Mouse (Mus musculus) liver, embryonic 11.5 days (tissue): ENCODE measurements around the gene Hectd2. TPM values are rescaled to one million over a fixed set of nuclear protein-coding genes. Genes with fewer than 3 reads are reported as not detected.

Experiments used
- ATAC-seq: fragments of 200-750 bp; cut with Nextera tagmentation; replicated peaks from 2 replicates; pipeline ENCODE4 v1.8.0; 2017; ENCODE audit warnings: moderate number of reproducible peaks, mild to moderate bottlenecking, moderate TSS enrichment, moderate library complexity; ENCODE audit not compliant: low FRiP score
- DNase-seq: peaks from one replicate; pipeline ENCODE4 v3.0.0-alpha.2; 2017; ENCODE audit warnings: low spot score
- H3K27ac ChIP-seq: fragments of 300-500 bp; sonication (generic); 2 replicates; pipeline ENCODE4 v1.5.1; 2014; ENCODE audit warnings: mild to moderate bottlenecking, low read depth, low read length, control low read depth
- H3K27me3 ChIP-seq: fragments of 300-500 bp; sonication (generic); replicated peaks from 2 replicates; pipeline ENCODE4 v1.6.1; 2014; ENCODE audit warnings: low read length, mixed read lengths; ENCODE audit not compliant: control insufficient read depth, insufficient read depth
- H3K36me3 ChIP-seq: fragments of 300-500 bp; sonication (generic); 2 replicates; pipeline ENCODE4 v1.6.1; 2014; ENCODE audit warnings: mild to moderate bottlenecking, low read length, moderate library complexity, mixed read lengths; ENCODE audit not compliant: control insufficient read depth, insufficient read depth
- H3K4me1 ChIP-seq: fragments of 300-500 bp; sonication (generic); replicated peaks from 2 replicates; pipeline ENCODE4 v1.6.1; 2014; ENCODE audit warnings: low read length, mixed read lengths; ENCODE audit not compliant: control insufficient read depth, insufficient read depth
- H3K4me2 ChIP-seq: fragments of 300-500 bp; sonication (generic); 2 replicates; pipeline ENCODE4 v1.6.1; 2014; ENCODE audit warnings: mild to moderate bottlenecking, control low read depth, moderate library complexity
- H3K4me3 ChIP-seq: fragments of 300-500 bp; sonication (generic); 2 replicates; pipeline ENCODE4 v1.5.1; 2014; ENCODE audit warnings: low read depth, low read length, control low read depth
- H3K9ac ChIP-seq: fragments of 300-500 bp; sonication (generic); 2 replicates; pipeline ENCODE4 v1.6.1; 2014; ENCODE audit warnings: low read depth, low read length, control low read depth
- H3K9me3 ChIP-seq: fragments of 300-500 bp; sonication (generic); 2 replicates; pipeline ENCODE4 v1.6.1; 2016; ENCODE audit warnings: low read length, inconsistent platforms, mixed read lengths; ENCODE audit not compliant: control insufficient read depth
- WGBS: fragments of 180-500 bp; shearing (Covaris S2); extraction: QIAGEN DNeasy Blood & Tissue Kit; methylation state at CpG from one replicate; pipeline ENCODE4 v1.1.7; 2014; 5-methylcytosine and 5-hydroxymethylcytosine counted together
- polyA plus RNA-seq: library from polyadenylated mRNA; unstranded; fragments of >200 nt; fragmentation: Nextera tagmentation; extraction: Ambion mirVana; gene quantifications from 2 replicates; pipeline ENCODE4 v1.2.1, GENCODE M21; 2014

Gene Hectd2
- 1.3 TPM in 2 replicates for polyA plus RNA-seq

DNA sequence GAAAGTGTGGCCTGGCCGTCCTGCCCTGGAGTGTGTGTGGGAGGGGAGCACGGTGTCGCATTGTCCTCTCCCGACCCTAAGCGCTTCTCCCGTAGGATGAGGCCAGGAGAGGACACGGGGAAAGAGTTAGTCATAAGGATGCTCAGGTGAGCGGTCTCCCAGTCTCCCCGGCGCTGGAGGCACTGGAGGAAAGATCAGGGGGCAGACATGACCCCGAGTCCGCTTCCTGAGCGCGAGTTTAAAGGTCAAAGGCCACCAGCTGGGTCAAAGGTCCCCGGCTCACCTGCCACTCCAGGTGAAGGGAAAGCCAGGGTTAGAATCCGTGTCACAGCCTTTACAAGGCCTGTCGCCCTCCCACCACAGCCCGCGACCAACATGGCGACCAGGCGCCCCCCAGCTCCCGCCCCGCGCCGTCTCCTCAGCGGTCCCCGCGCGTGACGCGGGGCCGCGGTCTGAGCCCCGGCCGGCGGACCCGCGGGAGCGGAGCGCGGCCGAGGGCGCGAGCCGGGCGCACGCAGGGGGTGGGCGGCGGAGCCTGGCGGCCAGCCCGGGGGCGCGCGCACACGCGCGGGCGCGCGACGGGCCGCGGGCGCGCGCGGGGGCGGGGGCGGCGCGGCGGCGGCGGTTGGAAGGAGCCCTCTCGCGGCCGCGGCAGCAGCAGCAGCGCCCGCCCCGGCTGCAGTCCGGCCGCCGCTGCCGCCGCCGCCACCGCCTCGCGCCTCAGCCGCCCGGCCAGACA, at the start of gene Hectd2:
Gene Hectd2 (plus strand): TSS at position 594 of the 739 bp plus-strand sequence.
- Histone ChIP-seq H3K27ac (no peak within 1 kb of the TSS), H3K4me1 (no peaks in the 10 kb centered on the region), H3K4me3 (peak within 1 kb of the TSS; percentile 85), H3K27me3 (peaks cover 6% of the 10 kb centered on the region; the same call in 1 of the 2 replicates), H3K4me2 (peak within 1 kb of the TSS; percentile 98), H3K9ac (peak within 1 kb of the TSS; percentile 76), H3K36me3 (no peaks in the 10 kb centered on the region), H3K9me3 (no peaks in the 10 kb centered on the region)
- peak; percentile 72 for ATAC-seq
- under 1% methylated on average over 58 of the region's 92 CpGs for WGBS
- DNase-seq = peak; percentile 74

DNA sequence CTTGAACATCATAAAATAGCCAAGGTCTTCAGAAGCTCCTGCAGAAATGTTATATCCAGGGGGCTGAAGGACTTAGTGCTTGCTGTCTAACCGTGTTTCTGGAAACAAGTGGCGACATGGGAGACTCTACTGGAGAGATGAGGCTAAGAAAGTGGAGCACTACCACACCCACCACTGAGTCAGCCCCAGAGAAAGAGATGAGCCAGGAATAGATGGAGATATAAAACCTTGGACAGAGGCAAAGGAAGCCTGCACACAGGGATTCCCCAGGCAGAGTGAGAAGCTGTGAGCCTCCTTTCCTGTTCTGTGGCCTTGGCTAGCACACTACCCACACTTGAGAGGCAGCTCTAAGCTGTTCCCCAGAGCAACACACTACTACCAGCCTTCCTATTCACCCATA, 49.7 kb upstream of the Hectd2 start:
- no peak overlapping the region for H3K27ac ChIP-seq
- H3K4me2 ChIP-seq = no peak overlapping the region
- ATAC-seq (no peak), DNase-seq (no peak)
- no peaks in the 10 kb centered on the region for H3K36me3 ChIP-seq
- WGBS = 79% methylated on average over 2 of the region's 2 CpGs
- H3K9me3 ChIP-seq = no peaks in the 10 kb centered on the region
- no peak overlapping the region for H3K9ac ChIP-seq
- H3K4me3 ChIP-seq = no peak overlapping the region
- H3K4me1 ChIP-seq = no peaks in the 10 kb centered on the region
- no peaks in the 10 kb centered on the region for H3K27me3 ChIP-seq

- no peak for DNase-seq
- ATAC-seq = peak; percentile 53; the same call in 1 of the 2 replicates
- H3K4me2 ChIP-seq = no peak overlapping the region
- WGBS = 61% methylated on average over 1 of the region's 1 CpGs
- 0 out of 2 replicates have a peak, but pooled peaks cover 2% of the 10 kb centered on the region for H3K4me1 ChIP-seq
- no peaks in the 10 kb centered on the region for H3K36me3 ChIP-seq
- no peak overlapping the region for H3K27ac ChIP-seq
- H3K4me3 ChIP-seq = no peak overlapping the region
- no peaks in the 10 kb centered on the region for H3K9me3 ChIP-seq
- no peak overlapping the region for H3K9ac ChIP-seq
- H3K27me3 ChIP-seq = no peaks in the 10 kb centered on the region
Observed at GRCm38 (mm10) chr19:36511305-36511704, 43.1 kb upstream of the Hectd2 start.

DNA sequence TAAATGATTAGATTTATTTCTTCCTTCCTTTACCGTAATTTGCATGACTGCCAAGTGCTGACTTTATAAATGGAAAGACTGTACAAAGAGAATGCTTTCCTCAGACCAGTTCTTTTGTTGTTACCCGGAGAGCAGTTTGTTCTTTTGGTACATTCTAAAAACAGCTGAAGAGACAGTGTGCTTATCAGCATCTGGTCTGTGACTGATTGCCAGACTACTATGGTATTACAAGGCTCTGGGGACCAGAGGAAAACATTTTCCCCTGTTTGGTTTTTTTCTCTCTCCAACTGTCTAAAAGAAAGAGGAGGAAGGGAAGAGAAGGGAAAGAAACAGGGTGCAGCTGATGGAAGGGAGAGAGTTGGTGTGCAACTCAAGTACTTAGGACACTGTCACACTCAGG, 36.0 kb upstream of the Hectd2 start:
- H3K4me3 ChIP-seq = no peak overlapping the region
- no peak overlapping the region for H3K9ac ChIP-seq
- no peak overlapping the region for H3K4me2 ChIP-seq
- WGBS = 53% methylated on average over 2 of the region's 2 CpGs
- H3K27me3 ChIP-seq = no peaks in the 10 kb centered on the region
- H3K4me1 ChIP-seq = 0 out of 2 replicates have a peak, but pooled peaks cover 2% of the 10 kb centered on the region
- ATAC-seq = no peak
- DNase-seq = no peak
- H3K36me3 ChIP-seq = no peaks in the 10 kb centered on the region
- H3K9me3 ChIP-seq = no peaks in the 10 kb centered on the region
- no peak overlapping the region for H3K27ac ChIP-seq

GRCm38 (mm10) chr19:36521568-36521967, 32.9 kb upstream of the Hectd2 start:
- Histone ChIP-seq H3K4me1 (0 out of 2 replicates have a peak, but pooled peaks cover 2% of the 10 kb centered on the region), H3K27ac (no peak overlapping the region), H3K27me3 (no peaks in the 10 kb centered on the region), H3K36me3 (no peaks in the 10 kb centered on the region), H3K9me3 (no peaks in the 10 kb centered on the region), H3K4me2 (no peak overlapping the region), H3K4me3 (no peak overlapping the region), H3K9ac (no peak overlapping the region)
- ATAC-seq (no peak), DNase-seq (no peak)
- 81% methylated on average over 2 of the region's 2 CpGs for WGBS

DNA sequence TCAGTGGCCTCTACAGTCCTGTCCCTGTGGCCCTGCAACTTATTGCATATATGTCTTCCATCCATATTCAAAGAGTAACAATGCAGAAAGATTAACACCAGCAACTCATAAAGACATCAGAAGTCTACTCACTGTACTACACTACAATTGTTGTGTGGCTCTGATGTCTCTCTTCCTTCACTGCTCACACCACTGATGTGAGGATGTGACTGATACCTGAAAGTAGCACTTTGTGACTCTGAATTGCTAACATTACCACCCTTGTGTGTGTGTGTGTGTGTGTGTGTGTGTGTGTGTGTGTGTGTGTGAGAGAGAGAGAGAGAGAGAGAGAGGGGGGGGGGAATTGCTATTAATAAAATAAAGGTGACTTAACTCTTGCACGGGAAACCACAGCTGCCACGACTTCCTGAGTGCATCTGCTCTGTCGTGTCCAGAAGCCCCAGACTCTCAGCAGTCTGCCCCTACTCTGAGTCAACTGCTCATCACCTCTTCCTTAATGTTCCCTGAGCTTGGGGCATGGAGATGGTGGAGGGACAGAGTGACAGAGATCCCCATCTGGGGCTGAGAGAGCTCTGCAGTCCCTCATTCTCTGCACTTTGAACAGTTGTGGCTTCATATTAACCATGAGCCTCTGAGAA, 31.8 kb upstream of the Hectd2 start:
- 25% methylated on average over 3 of the region's 3 CpGs for WGBS
- no peak overlapping the region for H3K4me2 ChIP-seq
- no peak for ATAC-seq
- H3K9me3 ChIP-seq = no peaks in the 10 kb centered on the region
- no peak overlapping the region for H3K27ac ChIP-seq
- no peaks in the 10 kb centered on the region for H3K27me3 ChIP-seq
- 0 out of 2 replicates have a peak, but pooled peaks cover 2% of the 10 kb centered on the region for H3K4me1 ChIP-seq
- no peak overlapping the region for H3K4me3 ChIP-seq
- no peak overlapping the region for H3K9ac ChIP-seq
- H3K36me3 ChIP-seq = no peaks in the 10 kb centered on the region
- no peak for DNase-seq

GRCm38 (mm10) chr19:36525071-36525470, 29.4 kb upstream of the Hectd2 start:
- H3K9ac ChIP-seq = no peak overlapping the region
- no peaks in the 10 kb centered on the region for H3K36me3 ChIP-seq
- no peak overlapping the region for H3K4me2 ChIP-seq
- H3K9me3 ChIP-seq = no peaks in the 10 kb centered on the region
- H3K27me3 ChIP-seq = no peaks in the 10 kb centered on the region
- H3K4me1 ChIP-seq = no peaks in the 10 kb centered on the region
- ATAC-seq (no peak), DNase-seq (no peak)
- H3K27ac ChIP-seq = no peak overlapping the region
- H3K4me3 ChIP-seq = no peak overlapping the region

GRCm38 (mm10) chr19:36533082-36533481, 21.4 kb upstream of the Hectd2 start:
- Histone ChIP-seq H3K4me2 (no peak overlapping the region), H3K9me3 (no peaks in the 10 kb centered on the region), H3K27me3 (no peaks in the 10 kb centered on the region), H3K36me3 (no peaks in the 10 kb centered on the region), H3K4me3 (no peak overlapping the region), H3K4me1 (no peaks in the 10 kb centered on the region), H3K27ac (no peak overlapping the region), H3K9ac (no peak overlapping the region)
- no peak; the same call in 1 of the 2 replicates for ATAC-seq
- WGBS = 52% methylated on average over 5 of the region's 5 CpGs
- DNase-seq = no peak
